Mouse (Mus musculus): ENCODE measurements around the gene Gm3415.
"Not testable (repeated sequence)": the region's sequence is repeated elsewhere in the genome, so short reads cannot be mapped to it uniquely, and the experiment has no call there.

Gene Gm3415

DNA sequence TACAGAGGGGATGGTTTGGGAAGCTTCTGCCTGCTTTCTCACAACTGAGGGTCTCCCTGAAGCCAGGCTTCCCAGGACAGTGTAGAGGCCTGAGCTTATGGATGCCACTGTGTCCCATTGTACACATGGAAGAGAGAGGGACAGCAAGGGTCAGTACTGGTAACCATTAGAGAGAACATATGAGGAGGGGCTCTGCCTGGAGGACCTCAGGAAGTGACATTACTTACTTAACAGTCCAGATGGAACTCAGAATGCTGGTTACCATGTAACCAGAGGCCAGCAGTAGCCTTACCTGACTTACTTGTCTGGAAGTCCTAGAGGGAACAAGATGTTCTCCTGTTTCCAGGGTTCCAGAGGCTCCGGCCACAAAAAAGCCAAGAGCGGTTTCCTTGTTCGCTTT lies at the start of gene Gm3415:
Gene Gm3415, plus strand, starts transcription at position 301 of the 400 bp plus-strand sequence.
- in situ Hi-C loops (cut with MboI, MseI): not testable (repeated sequence)

- in situ Hi-C loops (cut with MboI, MseI): not testable (repeated sequence)
Observed at GRCm38 (mm10) chr5:146513823-146514222, 42.1 kb upstream of the Gm3415 start, which contains the start of gene Gm3402. Gene Gm3402 (plus strand): TSS chr5:146514123.

DNA sequence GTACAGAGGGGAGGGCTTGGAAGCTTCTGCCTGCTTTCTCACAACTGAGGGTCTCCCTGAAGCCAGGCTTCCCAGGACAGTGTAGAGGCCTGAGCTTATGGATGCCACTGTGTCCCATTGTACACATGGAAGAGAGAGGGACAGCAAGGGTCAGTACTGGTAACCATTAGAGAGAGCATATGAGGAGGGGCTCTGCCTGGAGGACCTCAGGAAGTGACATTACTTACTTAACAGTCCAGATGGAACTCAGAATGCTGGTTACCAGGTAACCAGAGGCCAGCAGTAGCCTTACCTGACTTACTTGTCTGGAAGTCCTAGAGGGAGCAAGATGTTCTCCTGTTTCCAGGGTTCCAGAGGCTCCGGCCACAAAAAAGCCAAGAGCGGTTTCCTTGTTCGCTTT lies 30.4 kb upstream of the Gm3415 start, which contains the start of gene Gm3404:
Gene Gm3404, plus strand, starts transcription at position 301 of the 400 bp plus-strand sequence.
- in situ Hi-C loops (cut with MboI, MseI): loop anchor here (5.0 kb wide), 1 partner anchor 33 kb away; the partner anchor contains the start of gene Gm6370

DNA sequence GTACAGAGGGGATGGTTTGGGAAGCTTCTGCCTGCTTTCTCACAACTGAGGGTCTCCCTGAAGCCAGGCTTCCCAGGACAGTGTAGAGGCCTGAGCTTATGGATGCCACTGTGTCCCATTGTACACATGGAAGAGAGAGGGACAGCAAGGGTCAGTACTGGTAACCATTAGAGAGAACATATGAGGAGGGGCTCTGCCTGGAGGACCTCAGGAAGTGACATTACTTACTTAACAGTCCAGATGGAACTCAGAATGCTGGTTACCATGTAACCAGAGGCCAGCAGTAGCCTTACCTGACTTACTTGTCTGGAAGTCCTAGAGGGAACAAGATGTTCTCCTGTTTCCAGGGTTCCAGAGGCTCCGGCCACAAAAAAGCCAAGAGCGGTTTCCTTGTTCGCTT lies 18.6 kb upstream of the Gm3415 start, which contains the start of gene Gm3409:
Gene Gm3409, plus strand, starts transcription at position 301 of the 400 bp plus-strand sequence.
- in situ Hi-C loops (cut with MboI, MseI): not testable (repeated sequence)

GRCm38 (mm10) chr5:146564259-146564658 lies 8.3 kb downstream of the Gm3415 start:
- in situ Hi-C loops (cut with MboI, MseI): loop anchor here (5.0 kb wide), 1 partner anchor 47 kb away; no protein-coding TSS in a partner anchor

GRCm38 (mm10) chr5:146567054-146567453 lies 11.1 kb downstream of the Gm3415 start:
- in situ Hi-C loops (cut with MboI, MseI): no loop called here

DNA sequence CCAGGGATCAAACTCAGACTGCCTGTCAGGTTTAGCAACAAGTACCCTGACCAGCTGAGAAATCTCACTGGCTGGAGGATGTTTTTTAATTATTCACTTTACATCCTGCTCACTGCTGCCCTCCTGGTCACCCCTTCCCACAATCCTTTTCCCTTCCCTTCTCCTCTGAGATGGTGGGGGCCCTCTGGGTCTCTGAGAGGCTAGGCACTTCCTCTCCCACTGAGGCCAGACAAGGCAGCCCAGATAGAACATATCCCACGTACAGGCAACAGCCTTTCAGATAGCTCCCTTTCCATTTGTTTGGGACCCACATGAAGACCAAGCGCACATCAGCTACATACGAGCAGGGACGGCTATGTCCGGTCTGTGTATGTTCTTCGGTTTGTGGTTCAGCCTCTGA lies 14.2 kb downstream of the Gm3415 start:
- in situ Hi-C loops (cut with MboI, MseI): not testable (repeated sequence)

- in situ Hi-C loops (cut with MboI, MseI): not testable (repeated sequence)
Observed at GRCm38 (mm10) chr5:146571830-146572734, 16.1 kb downstream of the Gm3415 start.

DNA sequence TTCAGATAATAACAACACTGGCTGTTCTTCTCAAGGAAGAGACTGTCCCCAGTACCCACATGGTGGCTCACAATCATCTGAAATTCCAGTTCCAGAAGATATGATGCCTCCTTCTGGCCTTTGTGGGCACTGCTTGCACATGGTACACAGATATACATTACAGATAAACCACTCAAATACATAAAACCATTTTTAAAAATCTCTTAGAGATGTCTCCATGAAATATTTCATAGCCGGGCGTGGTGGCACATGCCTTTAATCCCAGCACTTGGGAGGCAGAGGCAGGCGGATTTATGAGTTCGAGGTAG lies 16.8 kb downstream of the Gm3415 start:
- in situ Hi-C loops (cut with MboI, MseI): not testable (repeated sequence)

- in situ Hi-C loops (cut with MboI, MseI): no loop called here
Observed at GRCm38 (mm10) chr5:146576668-146577067, 20.7 kb downstream of the Gm3415 start.

DNA sequence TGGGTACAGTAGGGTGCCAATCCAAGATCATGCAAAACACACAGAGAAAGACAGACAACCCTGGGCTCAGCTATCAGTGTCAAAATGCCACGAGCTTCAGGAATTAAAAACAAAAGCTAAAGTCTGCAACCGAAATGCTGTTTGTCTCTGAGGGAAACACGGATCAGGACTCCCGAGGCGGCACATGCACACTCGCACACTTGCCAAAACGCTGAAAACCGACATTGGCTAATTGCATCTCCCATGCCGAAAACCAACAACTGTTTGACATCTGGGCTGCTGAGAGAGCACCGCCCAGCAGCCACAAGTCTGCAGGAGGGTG lies 28.2 kb downstream of the Gm3415 start:
- in situ Hi-C loops (cut with MboI, MseI): no loop called here

- in situ Hi-C loops (cut with MboI, MseI): no loop called here
Observed at GRCm38 (mm10) chr5:146584478-146585306, 28.8 kb downstream of the Gm3415 start, which contains the start of gene Gpr12. Gene Gpr12 (minus strand): TSS chr5:146585239.

GRCm38 (mm10) chr5:146585307-146585651 lies 29.3 kb downstream of the Gm3415 start:
- in situ Hi-C loops (cut with MboI, MseI): no loop called here

GRCm38 (mm10) chr5:146586357-146587070 lies 30.6 kb downstream of the Gm3415 start:
- in situ Hi-C loops (cut with MboI, MseI): no loop called here

DNA sequence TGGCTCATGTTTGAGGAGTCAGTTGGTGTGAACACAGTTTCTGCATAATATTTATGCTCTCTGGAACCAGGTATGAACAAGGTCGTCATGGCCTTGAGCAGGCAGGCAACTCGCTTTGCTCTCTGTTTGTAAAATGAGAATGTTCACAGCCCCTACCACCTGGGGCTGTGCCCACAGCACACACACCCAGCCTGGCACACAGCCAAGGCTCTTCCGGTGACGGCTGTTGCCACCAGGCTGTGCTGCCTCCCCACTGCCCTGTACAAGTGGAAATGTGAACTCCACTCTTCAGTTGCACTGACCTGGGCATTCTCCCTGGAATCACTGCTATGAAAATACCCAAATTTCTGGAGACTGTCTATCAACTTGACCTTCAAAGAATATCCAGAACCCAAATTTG lies 35.1 kb downstream of the Gm3415 start:
- in situ Hi-C loops (cut with MboI, MseI): no loop called here

DNA sequence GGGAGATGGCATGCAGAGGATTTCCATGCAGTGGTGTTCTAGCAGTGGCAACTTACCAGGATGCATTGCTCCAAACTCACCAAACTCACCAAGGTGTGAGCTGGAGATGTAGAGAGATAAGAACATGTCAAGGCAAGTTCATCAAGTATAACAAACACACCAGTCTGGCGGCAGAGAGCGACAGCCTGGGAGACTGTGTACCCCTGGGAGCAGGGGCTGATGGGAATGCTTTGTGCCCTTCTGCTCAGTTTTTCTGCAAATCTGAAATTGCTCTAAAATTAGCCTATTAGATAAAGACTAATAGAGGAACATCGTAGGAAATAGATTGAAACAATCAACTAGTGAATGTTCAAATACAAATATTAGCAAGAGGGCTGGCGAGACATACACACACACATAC lies 35.7 kb downstream of the Gm3415 start:
- in situ Hi-C loops (cut with MboI, MseI): no loop called here

- in situ Hi-C loops (cut with MboI, MseI): no loop called here
Observed at GRCm38 (mm10) chr5:146592580-146592979, 36.6 kb downstream of the Gm3415 start.

- in situ Hi-C loops (cut with MboI, MseI): no loop called here
Observed at GRCm38 (mm10) chr5:146596612-146597502, 40.9 kb downstream of the Gm3415 start.

- in situ Hi-C loops (cut with MboI, MseI): no loop called here
Observed at GRCm38 (mm10) chr5:146597503-146597874, 41.6 kb downstream of the Gm3415 start.

GRCm38 (mm10) chr5:146598215-146599119 lies 42.5 kb downstream of the Gm3415 start:
- in situ Hi-C loops (cut with MboI, MseI): no loop called here

Data from regulatory T cell (primary cell).